Mouse (Mus musculus) liver, postnatal 0 days (tissue): ENCODE data around the gene Slc41a3.
A peak's percentile ranks its signal among the peaks of the same experiment; 100 is the strongest.

ENCODE experiments used
- CTCF ChIP-seq: sonication (generic); IDR thresholded peaks from 2 replicates; pipeline ENCODE4 v1.5.1; 2016; ENCODE audit warnings: antibody characterized with exemption, low read depth
- EP300 ChIP-seq: IDR thresholded peaks from 2 replicates; pipeline ENCODE4 v1.6.1; 2016; ENCODE audit warnings: antibody characterized with exemption, low read depth, mild to moderate bottlenecking

GRCm38 (mm10) chr6:90608186-90608585 lies 3.7 kb downstream of the Slc41a3 start:
- TF ChIP-seq CTCF: peak; percentile 89
- TF ChIP-seq EP300: no peak
